Mouse (Mus musculus) CH12.LX (cell line): Measurements from ENCODE around the gene Mmgt2. TPM values are rescaled to one million over a fixed set of nuclear protein-coding genes. Genes with fewer than 3 reads are reported as not detected.
A peak's percentile ranks its signal among the peaks of the same experiment; 100 is the strongest.

Experiments
- DNase-seq: peaks from one replicate; pipeline ENCODE4 v3.0.0-alpha.2; 2013; ENCODE audit errors: extremely low read depth
- H3K27ac ChIP-seq: 2 replicates; pipeline ENCODE4 v1.5.1; 2012; ENCODE audit warnings: low read depth, mild to moderate bottlenecking, control low read depth, moderate library complexity; ENCODE audit not compliant: insufficient read depth
- H3K27me3 ChIP-seq: replicated peaks from 2 replicates; pipeline ENCODE3; 2012; ENCODE audit warnings: inconsistent platforms
- H3K36me3 ChIP-seq, 2 experiments: replicated peaks in 1 of 2; 2 replicates each; pipeline versions ENCODE3 to v1.6.1; 2012; ENCODE audit warnings: inconsistent platforms in 1 of 2, low read length in 1 of 2, mild to moderate bottlenecking in 1 of 2, mixed read lengths in 1 of 2, moderate library complexity in 1 of 2; ENCODE audit not compliant: control insufficient read depth in 1 of 2, insufficient read depth in 1 of 2
- H3K4me1 ChIP-seq, 2 experiments: 2 replicates each; pipeline ENCODE4 v1.6.1; 2012; ENCODE audit warnings: inconsistent platforms in 1 of 2, moderate library complexity in 1 of 2; ENCODE audit not compliant: insufficient read depth in 2 of 2, control insufficient read depth in 1 of 2
- H3K4me2 ChIP-seq: 2 replicates; pipeline ENCODE4 v1.6.1; 2012; ENCODE audit warnings: low read depth, mild to moderate bottlenecking, control low read depth; ENCODE audit not compliant: poor library complexity, insufficient read depth, severe bottlenecking
- H3K4me3 ChIP-seq, 3 experiments: fragments of 150-350 bp in 1 of 3; sonication (generic) in 1 of 3; replicated peaks in 1 of 3; 2 replicates each; pipeline versions ENCODE3 to v1.5.1; 2011 to 2012; ENCODE audit warnings: low read depth in 2 of 3, low read length in 2 of 3, mild to moderate bottlenecking in 2 of 3, moderate library complexity in 2 of 3, control low read depth in 1 of 3, improper control_type of control experiment in 1 of 3, inconsistent platforms in 1 of 3, mixed read lengths in 1 of 3; ENCODE audit not compliant: poor library complexity in 1 of 3
- H3K79me2 ChIP-seq: replicated peaks from 2 replicates; pipeline ENCODE4 v1.6.1; 2012; ENCODE audit warnings: mild to moderate bottlenecking, moderate library complexity; ENCODE audit not compliant: control insufficient read depth, poor library complexity, insufficient read depth, severe bottlenecking; ENCODE audit errors: extremely low read depth
- H3K9ac ChIP-seq: 2 replicates; pipeline ENCODE4 v1.6.1; 2012; ENCODE audit warnings: low read depth, mild to moderate bottlenecking, control low read depth, moderate library complexity; ENCODE audit not compliant: insufficient read depth
- H3K9me3 ChIP-seq: replicated peaks from 2 replicates; pipeline ENCODE3; 2012; ENCODE audit warnings: low read length, inconsistent platforms, mixed read lengths
- BHLHE40 ChIP-seq: IDR thresholded peaks from 2 replicates; pipeline ENCODE4 v1.6.1; 2011; ENCODE audit warnings: mild to moderate bottlenecking, low read depth, low read length, improper control_type of control experiment
- CHD1 ChIP-seq: IDR thresholded peaks from 2 replicates; pipeline ENCODE4 v1.6.1; 2012; ENCODE audit warnings: low read depth, low read length, improper control_type of control experiment, inconsistent platforms
- CHD2 ChIP-seq: IDR thresholded peaks from 2 replicates; pipeline ENCODE4 v1.6.1; 2011; ENCODE audit warnings: low read length, improper control_type of control experiment
- CTCF ChIP-seq, 2 experiments: IDR thresholded peaks in 1 of 2; conservative IDR thresholded peaks in 1 of 2; 2 replicates each; pipeline ENCODE4 v1.5.1; 2011 to 2012; ENCODE audit warnings: low read depth in 2 of 2, low read length in 2 of 2, improper control_type of control experiment in 1 of 2, inconsistent platforms in 1 of 2, mild to moderate bottlenecking in 1 of 2, moderate library complexity in 1 of 2
- EP300 ChIP-seq: IDR thresholded peaks from 2 replicates; pipeline ENCODE4 v1.6.1; 2011; ENCODE audit warnings: low read length, improper control_type of control experiment
- ETS1 ChIP-seq: conservative IDR thresholded peaks from 2 replicates; pipeline ENCODE4 v1.6.1; 2012; ENCODE audit warnings: low read depth, mild to moderate bottlenecking, inconsistent platforms, low read length, improper control_type of control experiment, moderate library complexity
- IRF4 ChIP-seq: IDR thresholded peaks from 2 replicates; pipeline ENCODE4 v1.6.1; 2014; ENCODE audit warnings: low read depth, mild to moderate bottlenecking, inconsistent platforms, low read length, improper control_type of control experiment
- KAT2A ChIP-seq: IDR thresholded peaks from 2 replicates; pipeline ENCODE4 v1.6.1; 2012; ENCODE audit warnings: low read length, improper control_type of control experiment, inconsistent platforms; ENCODE audit not compliant: insufficient replicate concordance
- MAX ChIP-seq: IDR thresholded peaks from 2 replicates; pipeline ENCODE4 v1.6.1; 2011; ENCODE audit warnings: low read length, improper control_type of control experiment
- MAZ ChIP-seq: IDR thresholded peaks from 2 replicates; pipeline ENCODE4 v1.6.1; 2012; ENCODE audit warnings: low read depth, mild to moderate bottlenecking, inconsistent platforms, low read length, improper control_type of control experiment, moderate library complexity
- MXI1 ChIP-seq: IDR thresholded peaks from 2 replicates; pipeline ENCODE4 v1.6.1; 2011; ENCODE audit warnings: mild to moderate bottlenecking, low read depth, low read length, improper control_type of control experiment
- POLR2A ChIP-seq: IDR thresholded peaks from 2 replicates; pipeline ENCODE4 v1.6.1; 2011; ENCODE audit warnings: low read depth, mild to moderate bottlenecking, improper control_type of control experiment, low read length
- POLR2AphosphoS2 ChIP-seq: IDR thresholded peaks from 2 replicates; pipeline ENCODE4 v1.6.1; 2011; ENCODE audit warnings: low read depth, low read length, improper control_type of control experiment
- RAD21 ChIP-seq: IDR thresholded peaks from 2 replicates; pipeline ENCODE4 v1.6.1; 2011; ENCODE audit warnings: low read depth, mild to moderate bottlenecking, low read length, improper control_type of control experiment, moderate library complexity
- RCOR1 ChIP-seq: conservative IDR thresholded peaks from 2 replicates; pipeline ENCODE4 v1.6.1; 2012; ENCODE audit warnings: low read depth, mild to moderate bottlenecking, inconsistent platforms, low read length, improper control_type of control experiment
- SIN3A ChIP-seq: IDR thresholded peaks from 2 replicates; pipeline ENCODE4 v1.6.1; 2012; ENCODE audit warnings: low read length, improper control_type of control experiment, inconsistent platforms
- TBP ChIP-seq: conservative IDR thresholded peaks from 2 replicates; pipeline ENCODE4 v1.6.1; 2011; ENCODE audit warnings: low read depth, low read length, improper control_type of control experiment
- UBTF ChIP-seq: IDR thresholded peaks from 2 replicates; pipeline ENCODE4 v1.6.1; 2012; ENCODE audit warnings: low read depth, mild to moderate bottlenecking, inconsistent platforms, low read length, improper control_type of control experiment, moderate library complexity
- USF1 ChIP-seq: IDR thresholded peaks from 2 replicates; pipeline ENCODE4 v1.6.1; 2014; ENCODE audit warnings: low read depth, mild to moderate bottlenecking, inconsistent platforms, low read length, improper control_type of control experiment
- USF2 ChIP-seq: conservative IDR thresholded peaks from 2 replicates; pipeline ENCODE4 v1.6.1; 2011; ENCODE audit warnings: low read depth, low read length, improper control_type of control experiment
- ZKSCAN1 ChIP-seq: IDR thresholded peaks from 2 replicates; pipeline ENCODE4 v1.6.1; 2012; ENCODE audit warnings: low read depth, inconsistent platforms, low read length, improper control_type of control experiment, borderline replicate concordance
- ZMIZ1 ChIP-seq: IDR thresholded peaks from 2 replicates; pipeline ENCODE4 v1.6.1; 2012; ENCODE audit warnings: low read depth, mild to moderate bottlenecking, inconsistent platforms, low read length, improper control_type of control experiment
- ZNF384 ChIP-seq: IDR thresholded peaks from 2 replicates; pipeline ENCODE4 v1.6.1; 2012; ENCODE audit warnings: low read depth, low read length, improper control_type of control experiment, inconsistent platforms
- dilution Hi-C: fragments of 300-500 bp; cut with MboI; formaldehyde crosslinking; loops from 2 replicates; pipeline ENCODE4 v1.14.3; 2020; ENCODE audit warnings: low sequenced_read_pairs; ENCODE audit not compliant: extremely low pct_unique_long_range_greater_than_20kb, extremely low pct_ligation_motif_present
- in situ Hi-C: fragments of 300-500 bp; cut with MboI; formaldehyde crosslinking; loops from 3 replicates; pipeline ENCODE4 v1.14.3; 2019; ENCODE audit warnings: low sequenced_read_pairs, low pct_ligation_motif_present, low pct_unique_long_range_greater_than_20kb, mixed read lengths
- polyA plus RNA-seq: library from polyadenylated mRNA; unstranded; fragments of >175 nt; gene quantifications from 2 replicates; pipeline ENCODE4 v1.2.1, GENCODE M21; 2012; ENCODE audit warnings: low read depth; ENCODE audit not compliant: insufficient read length
- total RNA-seq, 2 experiments: library from RNA; depleted of rRNA; stranded (reverse); fragments of 300-350 nt in 1 of 2; fragments of >200 nt in 1 of 2; gene quantifications; 2 replicates each; pipeline ENCODE4 v1.2.3; 2012 to 2014

The Mmgt2 gene
- total and polyA plus RNA-seq, 3 experiments = 49.2 to 65.9 (median 60.7) TPM

DNA sequence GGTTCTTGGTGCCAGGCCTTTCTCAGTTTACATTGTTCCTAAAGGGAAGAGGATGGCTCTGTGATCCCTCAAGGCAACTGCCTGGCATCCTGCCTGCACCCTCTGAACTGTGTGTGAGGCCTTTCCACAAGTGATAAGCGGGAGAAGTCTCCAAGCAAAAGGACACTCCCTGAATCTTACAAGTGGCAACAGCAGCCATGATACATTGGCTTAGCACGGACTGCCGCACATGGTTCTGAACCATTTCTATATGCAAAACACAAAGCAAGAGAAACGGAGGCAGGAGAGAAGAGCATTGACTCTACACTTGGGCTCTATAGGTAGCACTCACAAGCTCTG, 3.2 kb upstream of the Mmgt2 start:
- TF ChIP-seq MAX = no peak
- TF ChIP-seq TBP = no peak
- TF ChIP-seq KAT2A = no peak
- TF ChIP-seq MXI1 = no peak
- no peak for TF ChIP-seq SIN3A
- no peak for TF ChIP-seq RCOR1
- no peak for TF ChIP-seq CHD1
- TF ChIP-seq IRF4 = no peak
- TF ChIP-seq ETS1 = no peak
- no peak for TF ChIP-seq MAZ
- H3K4me1 ChIP-seq = peaks cover 35 to 67% of the 10 kb centered on the region in 2 experiments
- H3K27ac ChIP-seq = no peak overlapping the region
- no peak overlapping the region for H3K4me2 ChIP-seq
- H3K9ac ChIP-seq = 0 out of 2 replicates have a peak overlapping the region, but pooled peaks have one; percentile 42
- H3K36me3 ChIP-seq = peaks cover 2 to 3% of the 10 kb centered on the region in 2 experiments
- no peak overlapping the region for H3K4me3 ChIP-seq
- dilution Hi-C loops = no loop called here
- no peak for DNase-seq
- in situ Hi-C loops = loop anchor here (5.0 kb wide), 1 partner anchor 33 kb away; no protein-coding TSS in a partner anchor
- no peaks in the 10 kb centered on the region for H3K27me3 ChIP-seq
- H3K9me3 ChIP-seq = no peaks in the 10 kb centered on the region
- peaks cover 7% of the 10 kb centered on the region for H3K79me2 ChIP-seq

- Histone ChIP-seq H3K27me3 (no peaks in the 10 kb centered on the region), H3K9me3 (no peaks in the 10 kb centered on the region), H3K27ac (peak overlapping the region; percentile 70), H3K9ac (peak overlapping the region; percentile 42), H3K79me2 (peaks cover 12% of the 10 kb centered on the region), H3K4me3 (peak overlapping the region in 1 of 3 experiments; percentile 1), H3K4me2 (peak overlapping the region; percentile 84; the same call in 1 of the 2 replicates), H3K36me3 (peaks cover 3 to 8% of the 10 kb centered on the region in 2 experiments), H3K4me1 (peaks cover 38 to 73% of the 10 kb centered on the region in 2 experiments)
- in situ Hi-C loops = loop anchor here (5.0 kb wide), 1 partner anchor 34 kb away; no protein-coding TSS in a partner anchor
- TF ChIP-seq EP300 (0 out of 2 replicates have a peak, but pooled peaks have one; percentile 11), SIN3A (0 out of 2 replicates have a peak, but pooled peaks have one; percentile 23), USF1 (no peak), ZNF384 (no peak), ZMIZ1 (no peak), MXI1 (no peak), TBP (no peak), CTCF (conservative IDR thresholded peaks at IDR 0.05 in 1 of 2, IDR thresholded peaks at IDR 0.05 in 1 of 2; ENCODE audit: low read depth in 2 of 2, low read length in 2 of 2) (no peak), BHLHE40 (no peak), RAD21 (no peak), CHD2 (no peak), USF2 (no peak), MAX (no peak), POLR2A (no peak), ZKSCAN1 (no peak), IRF4 (no peak), UBTF (no peak), POLR2AphosphoS2 (no peak)
- DNase-seq = no peak
- dilution Hi-C loops = no loop called here
These were observed 2.6 kb upstream of the Mmgt2 start for GRCm38 (mm10) chr11:62645732-62646494.
